Mouse (Mus musculus) kidney, postnatal 0 days (tissue): ENCODE measurements around the gene Ciita. TPM values are rescaled to one million over a fixed set of nuclear protein-coding genes. Genes with fewer than 3 reads are reported as not detected.

Experiments
- ATAC-seq: fragments of 200-750 bp; cut with Nextera tagmentation; replicated peaks from 2 replicates; pipeline ENCODE4 v1.8.0; 2017; ENCODE audit warnings: low read depth, moderate number of reproducible peaks, moderate TSS enrichment, moderate library complexity; ENCODE audit not compliant: low FRiP score
- DNase-seq: peaks from one replicate; pipeline ENCODE4 v3.0.0-alpha.2; 2016; ENCODE audit warnings: low spot score
- H3K27ac ChIP-seq: fragments of 300-500 bp; sonication (generic); 2 replicates; pipeline ENCODE4 v1.5.1; 2014; ENCODE audit warnings: mild to moderate bottlenecking
- H3K27me3 ChIP-seq: fragments of 300-500 bp; sonication (generic); 2 replicates; pipeline ENCODE4 v1.6.1; 2014; ENCODE audit warnings: low read length, mixed read lengths; ENCODE audit not compliant: insufficient read depth
- H3K36me3 ChIP-seq: fragments of 300-500 bp; sonication (generic); 2 replicates; pipeline ENCODE4 v1.6.1; 2014; ENCODE audit warnings: low read length, mixed read lengths; ENCODE audit not compliant: insufficient read depth
- H3K4me1 ChIP-seq: fragments of 300-500 bp; sonication (generic); replicated peaks from 2 replicates; pipeline ENCODE4 v1.6.1; 2014; ENCODE audit warnings: antibody characterized with exemption, low read length, mixed read lengths; ENCODE audit not compliant: insufficient read depth
- H3K4me2 ChIP-seq: fragments of 300-500 bp; sonication (generic); 2 replicates; pipeline ENCODE4 v1.6.1; 2014; ENCODE audit warnings: mild to moderate bottlenecking, low read length, moderate library complexity, mixed read lengths
- H3K4me3 ChIP-seq: fragments of 300-500 bp; sonication (generic); replicated peaks from 2 replicates; pipeline ENCODE4 v1.5.1; 2014; ENCODE audit warnings: low read depth, low read length
- H3K9ac ChIP-seq: fragments of 300-500 bp; sonication (generic); 2 replicates; pipeline ENCODE4 v1.6.1; 2014; ENCODE audit warnings: low read depth, low read length
- H3K9me3 ChIP-seq: fragments of 300-500 bp; sonication (generic); replicated peaks from 2 replicates; pipeline ENCODE4 v1.6.1; 2016; ENCODE audit warnings: low read length, inconsistent platforms, mixed read lengths
- CTCF ChIP-seq: IDR thresholded peaks from 2 replicates; pipeline ENCODE4 v1.5.1; 2016; ENCODE audit warnings: antibody characterized with exemption, low read depth, mild to moderate bottlenecking, moderate library complexity
- WGBS: fragments of 180-500 bp; shearing (Covaris S2); extraction: QIAGEN DNeasy Blood & Tissue Kit; methylation state at CpG from one replicate; pipeline ENCODE4 v1.1.7; 2014; 5-methylcytosine and 5-hydroxymethylcytosine counted together
- polyA plus RNA-seq: library from polyadenylated mRNA; unstranded; fragments of >200 nt; fragmentation: Nextera tagmentation; extraction: Ambion mirVana; gene quantifications from 2 replicates; pipeline ENCODE4 v1.2.1, GENCODE M21; 2015

The Ciita gene
- polyA plus RNA-seq, 1 experiment from 2014 or later, result 0.95 TPM

DNA sequence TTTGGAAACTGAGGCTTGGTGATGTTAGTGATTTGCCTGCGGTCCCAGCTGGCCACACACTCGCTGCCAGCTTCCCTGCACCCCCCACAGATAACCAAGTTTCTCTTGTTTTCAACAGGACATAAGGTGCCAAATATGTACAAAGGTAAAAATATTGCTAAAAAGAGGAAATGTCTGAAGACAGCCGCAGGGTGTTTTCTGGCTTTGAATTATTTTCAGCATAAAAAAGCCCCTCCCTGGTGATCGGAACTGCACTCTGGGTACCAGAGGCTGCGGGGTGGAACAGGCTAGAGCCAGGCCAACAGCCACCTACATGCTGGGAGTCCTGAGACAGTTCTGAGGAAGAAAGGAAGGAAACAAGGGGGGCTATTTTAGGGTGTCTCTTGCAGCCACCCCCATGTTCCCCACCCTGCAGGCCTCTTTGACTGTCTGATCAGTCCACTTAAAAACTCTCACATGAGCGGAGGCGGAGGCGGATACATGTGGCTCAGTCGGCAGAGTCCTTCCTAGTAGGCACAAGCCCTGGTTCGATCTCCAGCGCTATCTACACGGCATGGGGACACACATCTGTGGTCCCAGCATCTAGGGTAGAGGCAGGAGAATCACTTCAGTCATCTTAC lies 36.2 kb downstream of the Ciita start:
- WGBS, result 88% methylated on average over 12 of the region's 12 CpGs

DNA sequence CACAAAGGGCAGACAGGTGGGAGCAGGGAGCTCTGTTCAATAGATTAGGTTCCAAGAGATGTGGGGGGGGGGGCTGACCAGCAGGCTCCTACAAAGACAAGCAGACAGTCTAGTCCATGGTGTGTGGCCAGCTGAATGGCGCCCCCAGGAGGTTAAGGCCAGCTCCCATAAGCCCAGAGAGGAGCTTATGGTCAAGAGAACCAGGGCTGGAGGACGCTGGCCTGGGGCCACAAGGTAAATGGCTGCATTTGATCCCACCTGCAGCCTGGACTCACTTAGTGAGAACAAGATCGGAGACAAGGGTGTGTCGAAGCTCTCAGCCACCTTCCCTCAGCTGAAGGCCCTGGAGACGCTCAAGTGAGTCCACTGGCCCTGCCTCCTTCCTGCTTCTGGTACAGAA lies 38.2 kb downstream of the Ciita start:
- DNase-seq (no peak), ATAC-seq (no peak)
- Histone ChIP-seq H3K4me1 (no peaks in the 10 kb centered on the region), H3K9me3 (no peaks in the 10 kb centered on the region), H3K9ac (no peak overlapping the region), H3K27ac (no peak overlapping the region), H3K36me3 (no peaks in the 10 kb centered on the region), H3K4me2 (no peak overlapping the region), H3K27me3 (no peaks in the 10 kb centered on the region), H3K4me3 (no peak overlapping the region)
- 53% methylated on average over 5 of the region's 5 CpGs for WGBS
- TF ChIP-seq CTCF, result peak; percentile 37; the same call in 1 of the 2 replicates

More for the DNA sequence above, 36.2 kb downstream of the Ciita start:
- no peaks in the 10 kb centered on the region for H3K27me3 ChIP-seq
- no peak overlapping the region for H3K4me3 ChIP-seq
- H3K9ac ChIP-seq, result no peak overlapping the region
- no peak for TF ChIP-seq CTCF
- DNase-seq (no peak), ATAC-seq (no peak)
- H3K4me1 ChIP-seq, result no peaks in the 10 kb centered on the region
- no peaks in the 10 kb centered on the region for H3K9me3 ChIP-seq
- no peaks in the 10 kb centered on the region for H3K36me3 ChIP-seq
- no peak overlapping the region for H3K4me2 ChIP-seq
- H3K27ac ChIP-seq, result no peak overlapping the region

GRCm38 (mm10) chr16:10520908-10521614 lies 41.2 kb downstream of the Ciita start:
- Histone ChIP-seq H3K27ac (no peak overlapping the region), H3K4me2 (no peak overlapping the region), H3K36me3 (no peaks in the 10 kb centered on the region), H3K4me1 (no peaks in the 10 kb centered on the region), H3K27me3 (no peaks in the 10 kb centered on the region), H3K4me3 (no peak overlapping the region), H3K9ac (no peak overlapping the region), H3K9me3 (no peaks in the 10 kb centered on the region)
- WGBS, result 46% methylated on average over 2 of the region's 2 CpGs
- peak; percentile 79 for ATAC-seq
- peak; percentile 84 for TF ChIP-seq CTCF
- DNase-seq, result peak; percentile 89

DNA sequence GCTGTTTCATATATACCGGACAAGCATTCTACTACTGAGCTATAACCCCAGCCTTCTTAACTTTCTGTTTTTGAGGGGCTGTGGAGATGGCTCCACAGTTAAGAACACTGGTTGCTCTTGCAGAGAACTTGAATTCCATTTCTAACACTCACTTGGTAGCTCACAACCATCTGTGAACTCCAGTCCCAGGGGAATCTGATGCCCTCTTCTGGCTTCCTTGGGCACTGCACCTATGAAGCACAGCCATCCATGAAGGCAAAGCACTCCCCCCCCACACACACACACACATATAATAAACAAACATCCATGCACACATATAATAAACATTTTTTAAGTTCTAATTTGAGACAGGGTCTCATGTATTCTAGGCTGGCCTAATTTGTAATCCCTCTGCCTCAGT lies 43.0 kb downstream of the Ciita start:
- no peaks in the 10 kb centered on the region for H3K4me1 ChIP-seq
- H3K36me3 ChIP-seq, result no peaks in the 10 kb centered on the region
- 76% methylated on average over 1 of the region's 1 CpGs for WGBS
- H3K4me2 ChIP-seq, result no peak overlapping the region
- no peaks in the 10 kb centered on the region for H3K9me3 ChIP-seq
- H3K9ac ChIP-seq, result no peak overlapping the region
- no peak overlapping the region for H3K4me3 ChIP-seq
- ATAC-seq (no peak), DNase-seq (peak; percentile 67)
- no peak overlapping the region for H3K27ac ChIP-seq
- H3K27me3 ChIP-seq, result no peaks in the 10 kb centered on the region
- TF ChIP-seq CTCF, result peak; percentile 81

- Histone ChIP-seq H3K4me1 (no peaks in the 10 kb centered on the region), H3K36me3 (no peaks in the 10 kb centered on the region), H3K27me3 (no peaks in the 10 kb centered on the region), H3K4me3 (no peak overlapping the region), H3K27ac (no peak overlapping the region), H3K9me3 (no peaks in the 10 kb centered on the region), H3K4me2 (no peak overlapping the region), H3K9ac (no peak overlapping the region)
- ATAC-seq (no peak), DNase-seq (no peak)
- no peak for TF ChIP-seq CTCF
- 82% methylated on average over 8 of the region's 8 CpGs for WGBS
These were observed 43.8 kb downstream of the Ciita start for GRCm38 (mm10) chr16:10523650-10524049.

DNA sequence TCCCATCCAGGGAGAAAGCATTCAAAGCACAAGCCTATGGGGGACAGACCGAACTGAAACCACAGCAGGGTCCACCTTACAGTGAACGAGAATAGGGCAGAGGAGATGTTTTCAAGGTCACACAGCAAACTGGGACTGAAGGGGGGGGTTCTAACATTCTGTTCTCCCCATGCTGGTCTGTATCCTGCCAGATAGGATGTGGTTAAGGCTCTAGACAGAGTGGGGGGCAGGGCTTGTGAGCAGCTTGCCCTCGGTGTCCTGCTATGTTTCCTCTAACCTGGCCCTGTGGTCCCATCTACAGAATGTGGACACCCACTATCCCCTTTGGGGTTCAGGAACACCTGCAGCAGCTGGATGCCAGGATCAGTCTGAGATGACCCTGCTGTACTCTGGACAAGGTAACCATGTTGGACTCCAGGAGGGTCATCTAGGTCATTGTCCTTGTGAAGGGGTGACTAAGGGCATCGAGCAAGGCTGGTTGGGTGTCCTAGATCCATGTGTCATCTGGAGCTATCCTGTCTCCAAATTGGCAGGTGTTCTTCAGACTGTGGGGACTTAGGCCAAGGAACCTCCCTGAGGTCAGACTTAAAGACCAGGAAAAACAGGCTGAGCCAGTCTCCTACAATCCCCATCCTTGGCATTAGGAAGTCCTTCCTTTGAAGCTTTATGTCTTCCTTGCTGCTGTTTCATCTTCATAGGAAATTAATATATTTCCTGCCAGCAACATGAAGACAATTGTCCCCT lies 45.2 kb downstream of the Ciita start:
- H3K9ac ChIP-seq, result no peak overlapping the region
- H3K27me3 ChIP-seq, result no peaks in the 10 kb centered on the region
- no peak overlapping the region for H3K27ac ChIP-seq
- no peak overlapping the region for H3K4me3 ChIP-seq
- TF ChIP-seq CTCF, result no peak
- DNase-seq (no peak), ATAC-seq (no peak)
- 78% methylated on average over 4 of the region's 4 CpGs for WGBS
- H3K4me1 ChIP-seq, result no peaks in the 10 kb centered on the region
- H3K4me2 ChIP-seq, result no peak overlapping the region
- H3K9me3 ChIP-seq, result no peaks in the 10 kb centered on the region
- H3K36me3 ChIP-seq, result no peaks in the 10 kb centered on the region
